ENCODE assay signal across 35 mouse cellular contexts in genomic region chr13:64384937-64385336, GRCm38 (mm10).
"Had no signal": no experiment of that assay in that cellular context is flagged by ENCODE, and none has a peak within 500 bp of the region (broad histone marks: within the 10 kb centered on the region; RNA-seq: fewer than 3 reads in every experiment).

No protein-coding gene starts in this region.

- H3K36me3 ChIP-seq: heart, embryonic 10.5 days; heart, embryonic 12.5 days; heart, embryonic 13.5 days; heart, embryonic 15.5 days; hindbrain, embryonic 10.5 days; hindbrain, embryonic 12.5 days; hindbrain, embryonic 13.5 days; hindbrain, embryonic 15.5 days; intestine, embryonic 15.5 days; kidney, embryonic 15.5 days had no signal

- H3K27me3 ChIP-seq: heart, embryonic 12.5 days; heart, embryonic 13.5 days; heart, embryonic 15.5 days; hindbrain, embryonic 12.5 days; hindbrain, embryonic 13.5 days; hindbrain, embryonic 15.5 days; intestine, embryonic 15.5 days; kidney, embryonic 15.5 days had no signal

- H3K9ac ChIP-seq: heart, embryonic 12.5 days; heart, embryonic 13.5 days; heart, embryonic 15.5 days; hindbrain, embryonic 12.5 days; hindbrain, embryonic 13.5 days; hindbrain, embryonic 14.5 days; hindbrain, embryonic 15.5 days; intestine, embryonic 15.5 days; kidney, embryonic 15.5 days had no signal

- H3K9me3 ChIP-seq: heart, embryonic 10.5 days; heart, embryonic 12.5 days; heart, embryonic 13.5 days; heart, embryonic 15.5 days; hindbrain, embryonic 10.5 days; hindbrain, embryonic 12.5 days; hindbrain, embryonic 13.5 days; hindbrain, embryonic 15.5 days; intestine, embryonic 15.5 days; kidney, embryonic 15.5 days had no signal

- H3K4me2 ChIP-seq: heart, embryonic 11.5 days; heart, embryonic 12.5 days; heart, embryonic 13.5 days; heart, embryonic 15.5 days; hindbrain, embryonic 12.5 days; hindbrain, embryonic 13.5 days; hindbrain, embryonic 14.5 days; hindbrain, embryonic 15.5 days; intestine, embryonic 15.5 days; kidney, embryonic 15.5 days had no signal

- H3K27ac ChIP-seq: heart, embryonic 10.5 days; heart, embryonic 13.5 days; heart, embryonic 15.5 days; hindbrain, embryonic 10.5 days; hindbrain, embryonic 12.5 days; hindbrain, embryonic 13.5 days; hindbrain, embryonic 14.5 days; hindbrain, embryonic 15.5 days; hindbrain, postnatal 0 days; intestine, embryonic 15.5 days; kidney, embryonic 15.5 days; kidney, postnatal 0 days; layer of hippocampus, adult 2 months had no signal

- H3K4me3 ChIP-seq: heart, embryonic 10.5 days; heart, embryonic 12.5 days; heart, embryonic 13.5 days; heart, embryonic 15.5 days; hindbrain, embryonic 10.5 days; hindbrain, embryonic 12.5 days; hindbrain, embryonic 13.5 days; hindbrain, embryonic 15.5 days; intestine, embryonic 15.5 days; kidney, embryonic 15.5 days; layer of hippocampus, adult 2 months had no signal

- H3K4me1 ChIP-seq: heart, embryonic 12.5 days; heart, embryonic 13.5 days; heart, embryonic 15.5 days; hindbrain, embryonic 10.5 days; hindbrain, embryonic 12.5 days; hindbrain, embryonic 13.5 days; hindbrain, embryonic 15.5 days; intestine, embryonic 15.5 days; kidney, embryonic 15.5 days had no signal

- DNase-seq: heart, postnatal 10 days; heart, postnatal 14 days; heart, postnatal 36 days; heart, postnatal 4 days; kidney, adult 11 months; kidney, adult 18-20 months; kidney, adult 2 months; kidney, adult 8-10 months; kidney, adult 9 months; kidney, postnatal 10 days; kidney, postnatal 14 days; kidney, postnatal 25 days; kidney, postnatal 36 days; kidney, postnatal 4 days; layer of hippocampus, adult 9-11 months; layer of hippocampus, postnatal 36 days had no signal

- ATAC-seq: hindbrain, embryonic 16.5 days; hindbrain, postnatal 0 days; inflammation-experienced regulatory T-cells, adult 6 months; intestine, embryonic 15.5 days; intestine, embryonic 16.5 days; intestine, postnatal 0 days had no signal
